Mouse (Mus musculus): ENCODE data around the gene Olfr373. TPM values are rescaled to one million over a fixed set of nuclear protein-coding genes. Genes with fewer than 3 reads are reported as not detected.
A peak's percentile ranks its signal among the peaks of the same experiment; 100 is the strongest.

Olfr373 gene
- total and polyA plus RNA-seq, 2 experiments from 2014 or later, result not detected

DNA sequence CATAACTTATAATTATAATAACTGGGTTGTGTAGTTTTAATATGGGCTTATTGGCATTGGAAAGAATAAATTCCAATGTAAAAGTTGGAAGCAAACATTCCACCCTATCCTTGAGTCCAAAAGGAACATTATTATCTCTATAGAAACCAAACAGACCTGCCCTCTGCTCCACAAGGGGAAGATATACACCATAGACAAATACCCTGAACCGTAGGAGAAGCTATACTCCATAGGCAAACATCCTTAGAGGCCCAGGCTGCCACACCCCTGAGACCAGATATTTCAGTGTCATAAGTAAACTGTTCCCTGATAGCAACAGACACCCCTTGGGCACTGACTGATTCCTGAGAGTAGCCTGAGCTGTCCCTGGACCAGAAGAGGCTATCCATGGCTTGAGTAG is 44.9 kb downstream of the Olfr373 start:
- no peak for DNase-seq
- ATAC-seq, result no peak
- Histone ChIP-seq H3K4me1 (ENCODE audit: insufficient read depth) (no peaks in the 10 kb centered on the region), H3K9me3 (ENCODE audit: low read length) (no peaks in the 10 kb centered on the region), H3K4me3 (ENCODE audit: low read depth, low read length) (no peak overlapping the region), H3K9ac (no peak overlapping the region), H3K27me3 (ENCODE audit: insufficient read depth, low read length) (no peaks in the 10 kb centered on the region), H3K27ac (ENCODE audit: low read depth, low read length) (no peak overlapping the region), H3K4me2 (ENCODE audit: low read depth) (no peak overlapping the region), H3K36me3 (ENCODE audit: insufficient read depth) (no peaks in the 10 kb centered on the region)
- WGBS, result 84% methylated on average over 1 of the region's 1 CpGs
- no peak for TF ChIP-seq CTCF (IDR thresholded peaks at IDR 0.05; ENCODE audit: low read depth)

DNA sequence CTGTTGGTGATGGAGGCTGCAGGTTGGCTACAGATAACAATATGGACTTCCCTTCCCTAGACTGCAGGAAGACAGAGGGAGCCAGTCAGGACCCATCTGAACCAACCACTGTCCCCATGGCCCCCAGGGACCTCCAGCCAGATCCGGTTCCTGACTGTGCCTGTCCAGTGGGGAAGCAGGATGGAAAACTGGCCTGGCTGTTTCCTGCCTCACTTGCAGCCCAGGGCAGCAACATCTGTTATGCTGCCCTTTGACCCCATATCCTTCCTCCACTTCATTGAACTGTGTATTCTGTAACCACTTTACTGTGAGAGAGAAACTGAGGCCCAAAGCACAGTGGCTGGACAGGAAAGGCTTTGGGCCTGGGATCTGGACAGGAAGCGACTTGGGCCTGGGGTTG is 48.3 kb downstream of the Olfr373 start:
- Histone ChIP-seq H3K9me3 (ENCODE audit: low read length) (no peaks in the 10 kb centered on the region), H3K27me3 (ENCODE audit: insufficient read depth, low read length) (no peaks in the 10 kb centered on the region), H3K9ac (no peak overlapping the region), H3K4me1 (ENCODE audit: insufficient read depth) (no peaks in the 10 kb centered on the region), H3K27ac (ENCODE audit: low read depth, low read length) (no peak overlapping the region), H3K4me3 (ENCODE audit: low read depth, low read length) (no peak overlapping the region), H3K36me3 (ENCODE audit: insufficient read depth) (no peaks in the 10 kb centered on the region), H3K4me2 (ENCODE audit: low read depth) (no peak overlapping the region)
- TF ChIP-seq CTCF (IDR thresholded peaks at IDR 0.05; ENCODE audit: low read depth), result no peak
- WGBS, result 84% methylated on average over 2 of the region's 2 CpGs
- ATAC-seq (no peak), DNase-seq (no peak)

DNA sequence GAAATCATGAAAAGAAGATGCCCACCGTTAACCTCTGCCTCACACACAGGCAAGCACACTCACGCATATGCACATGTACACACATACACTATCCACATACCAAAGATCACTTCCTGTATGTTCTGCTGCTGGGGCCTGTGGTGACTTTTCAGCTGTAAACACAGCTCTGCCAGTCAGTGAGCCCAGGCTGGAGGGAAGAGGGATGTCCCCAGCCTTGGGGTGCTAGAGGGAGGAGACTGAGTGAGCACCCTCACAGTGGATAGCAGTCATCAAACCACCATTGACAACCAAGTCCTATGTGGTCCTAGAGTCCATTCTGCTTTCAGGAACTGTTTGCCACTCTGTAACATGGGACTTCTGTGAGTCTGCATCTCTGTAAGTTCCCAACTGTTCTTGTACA is 48.9 kb downstream of the Olfr373 start:
- ATAC-seq (no peak), DNase-seq (no peak)
- no peaks in the 10 kb centered on the region for H3K36me3 ChIP-seq (ENCODE audit: insufficient read depth)
- no peak overlapping the region for H3K4me2 ChIP-seq (ENCODE audit: low read depth)
- no peaks in the 10 kb centered on the region for H3K9me3 ChIP-seq (ENCODE audit: low read length)
- H3K27ac ChIP-seq (ENCODE audit: low read depth, low read length), result no peak overlapping the region
- no peaks in the 10 kb centered on the region for H3K27me3 ChIP-seq (ENCODE audit: insufficient read depth, low read length)
- 88% methylated on average over 2 of the region's 2 CpGs for WGBS
- H3K9ac ChIP-seq, result no peak overlapping the region
- H3K4me1 ChIP-seq (ENCODE audit: insufficient read depth), result 0 out of 2 replicates have a peak, but pooled peaks cover 1% of the 10 kb centered on the region
- no peak overlapping the region for H3K4me3 ChIP-seq (ENCODE audit: low read depth, low read length)
- no peak for TF ChIP-seq CTCF (IDR thresholded peaks at IDR 0.05; ENCODE audit: low read depth)

DNA sequence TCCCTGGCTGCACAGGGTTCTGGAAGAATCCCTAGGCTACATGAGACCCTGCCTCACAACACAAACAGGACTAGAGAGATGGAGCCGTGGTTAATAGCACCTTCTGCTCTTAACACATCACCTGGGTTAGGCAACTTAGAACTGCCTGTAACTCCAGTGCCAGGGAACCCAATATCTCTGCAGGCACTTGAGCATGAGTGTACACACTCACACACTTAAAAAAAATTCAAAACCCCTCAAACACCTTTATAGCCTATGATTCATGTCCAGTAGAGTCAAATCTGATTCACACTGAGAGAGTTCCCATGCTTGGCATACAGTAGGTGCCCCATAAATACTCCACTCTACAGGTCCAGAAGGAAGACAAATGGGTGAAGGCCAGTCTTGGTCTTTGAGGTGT is 49.4 kb downstream of the Olfr373 start:
- H3K27me3 ChIP-seq (ENCODE audit: insufficient read depth, low read length), result no peaks in the 10 kb centered on the region
- no peak overlapping the region for H3K4me3 ChIP-seq (ENCODE audit: low read depth, low read length)
- ATAC-seq (no peak), DNase-seq (no peak)
- no peak overlapping the region for H3K27ac ChIP-seq (ENCODE audit: low read depth, low read length)
- no peak overlapping the region for H3K4me2 ChIP-seq (ENCODE audit: low read depth)
- H3K9me3 ChIP-seq (ENCODE audit: low read length), result no peaks in the 10 kb centered on the region
- TF ChIP-seq CTCF (IDR thresholded peaks at IDR 0.05; ENCODE audit: low read depth), result no peak
- no peaks in the 10 kb centered on the region for H3K36me3 ChIP-seq (ENCODE audit: insufficient read depth)
- WGBS, result 83% methylated on average over 1 of the region's 1 CpGs
- 0 out of 2 replicates have a peak, but pooled peaks cover 5% of the 10 kb centered on the region for H3K4me1 ChIP-seq (ENCODE audit: insufficient read depth)
- H3K9ac ChIP-seq, result no peak overlapping the region

DNA sequence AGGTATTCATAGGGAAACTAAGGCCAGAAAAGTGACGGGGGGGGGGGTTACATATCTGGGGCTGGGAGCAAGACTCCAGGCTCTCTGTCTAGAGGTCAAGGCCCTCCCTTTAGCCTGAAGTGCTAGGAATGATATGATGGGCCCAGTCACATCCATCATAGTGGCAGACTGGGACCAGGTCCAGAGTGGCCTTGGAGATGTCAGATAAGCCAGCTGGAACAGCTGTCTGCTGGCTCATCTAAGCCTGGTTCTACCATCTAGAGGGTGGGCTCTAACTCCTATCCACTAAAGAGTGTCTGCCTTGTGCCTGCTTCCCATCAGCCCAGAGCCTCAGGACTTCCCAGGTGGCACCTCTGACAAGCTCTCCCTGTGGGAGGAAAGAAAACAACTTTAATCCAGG is 49.9 kb downstream of the Olfr373 start:
- TF ChIP-seq CTCF (IDR thresholded peaks at IDR 0.05; ENCODE audit: low read depth), result no peak
- no peak for DNase-seq

DNA sequence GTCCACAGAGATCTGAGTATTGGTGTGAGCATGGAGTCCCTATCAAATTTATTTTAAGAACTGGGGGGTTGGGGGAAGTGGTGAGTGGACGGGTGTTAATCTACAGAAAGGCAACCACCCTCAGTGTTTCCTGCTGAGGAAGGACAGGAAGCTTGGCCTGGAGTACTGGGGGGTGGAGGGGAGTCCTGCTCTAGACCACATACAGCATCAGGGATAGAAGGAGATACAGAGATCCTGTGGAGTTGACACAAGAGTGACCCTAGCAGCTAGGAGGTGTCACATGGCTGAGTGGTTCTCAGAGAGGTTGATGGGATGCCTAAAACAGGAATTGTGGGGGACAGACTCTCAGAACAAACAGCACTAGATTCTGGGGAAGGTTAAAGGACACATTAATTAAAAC is 50.5 kb downstream of the Olfr373 start:
- no peak for DNase-seq
- Histone ChIP-seq H3K27ac (ENCODE audit: low read depth, low read length) (no peak overlapping the region), H3K4me1 (ENCODE audit: insufficient read depth) (0 out of 2 replicates have a peak, but pooled peaks cover 5% of the 10 kb centered on the region), H3K36me3 (ENCODE audit: insufficient read depth) (peaks cover 1% of the 10 kb centered on the region; the same call in 1 of the 2 replicates), H3K4me2 (ENCODE audit: low read depth) (no peak overlapping the region), H3K9ac (no peak overlapping the region), H3K27me3 (ENCODE audit: insufficient read depth, low read length) (no peaks in the 10 kb centered on the region), H3K9me3 (ENCODE audit: low read length) (no peaks in the 10 kb centered on the region), H3K4me3 (ENCODE audit: low read depth, low read length) (no peak overlapping the region)
- TF ChIP-seq CTCF (IDR thresholded peaks at IDR 0.05; ENCODE audit: low read depth), result no peak
- 69% methylated on average over 1 of the region's 1 CpGs for WGBS
- no peak for ATAC-seq

More for the DNA sequence above, 49.9 kb downstream of the Olfr373 start:
- Histone ChIP-seq H3K4me2 (ENCODE audit: low read depth) (no peak overlapping the region), H3K27me3 (ENCODE audit: insufficient read depth, low read length) (no peaks in the 10 kb centered on the region), H3K27ac (ENCODE audit: low read depth, low read length) (no peak overlapping the region), H3K36me3 (ENCODE audit: insufficient read depth) (no peaks in the 10 kb centered on the region), H3K9me3 (ENCODE audit: low read length) (no peaks in the 10 kb centered on the region), H3K4me1 (ENCODE audit: insufficient read depth) (0 out of 2 replicates have a peak, but pooled peaks cover 5% of the 10 kb centered on the region), H3K4me3 (ENCODE audit: low read depth, low read length) (no peak overlapping the region), H3K9ac (no peak overlapping the region)
- WGBS, result 75% methylated on average over 1 of the region's 1 CpGs
- no peak for ATAC-seq

DNA sequence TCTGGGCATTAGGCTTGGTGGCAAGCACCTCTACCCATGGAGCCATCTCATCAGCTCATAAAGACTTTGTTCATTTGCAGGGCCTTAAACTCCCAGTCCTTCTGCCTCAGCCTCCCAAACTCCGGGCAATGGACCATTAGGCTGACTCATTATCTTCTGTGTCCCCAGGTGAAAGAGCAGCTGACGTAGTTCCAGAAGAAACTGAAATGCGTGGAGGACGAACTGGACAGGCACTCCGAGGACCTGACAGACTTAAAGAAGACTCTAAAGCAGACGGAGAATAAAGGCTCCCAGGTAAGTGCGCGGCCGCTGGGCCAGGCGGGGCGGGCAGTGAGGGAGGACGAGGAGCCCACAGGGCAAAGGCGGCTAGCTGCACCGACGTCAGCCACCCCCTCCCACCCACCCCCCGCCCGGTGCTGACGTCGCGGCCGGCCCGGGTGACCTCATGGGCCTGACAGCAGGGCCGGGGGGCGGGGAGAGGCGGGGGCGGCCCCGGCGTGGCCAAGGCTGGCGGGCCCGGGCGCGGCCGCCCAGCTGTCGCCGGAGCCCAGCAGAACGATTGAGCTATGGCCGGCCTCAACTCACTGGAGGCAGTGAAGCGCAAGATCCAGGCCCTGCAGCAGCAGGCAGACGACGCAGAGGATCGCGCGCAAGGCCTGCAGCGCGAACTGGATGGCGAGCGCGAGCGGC is 51.9 kb downstream of the Olfr373 start, which contains the start of gene Tpm4:
Gene Tpm4, plus strand, starts transcription at position 220 of the 690 bp plus-strand sequence.
- H3K27ac ChIP-seq (ENCODE audit: low read depth, low read length), result peak within 1 kb of the TSS; percentile 79
- H3K36me3 ChIP-seq (ENCODE audit: insufficient read depth), result peaks cover 12% of the 10 kb centered on the region
- peak within 1 kb of the TSS; percentile 73 for H3K4me3 ChIP-seq (ENCODE audit: low read depth, low read length)
- 0 out of 2 replicates have a peak, but pooled peaks cover 5% of the 10 kb centered on the region for H3K4me1 ChIP-seq (ENCODE audit: insufficient read depth)
- WGBS, result 5% methylated on average over 41 of the region's 49 CpGs
- H3K9me3 ChIP-seq (ENCODE audit: low read length), result no peaks in the 10 kb centered on the region
- peak within 1 kb of the TSS; percentile 70 for H3K4me2 ChIP-seq (ENCODE audit: low read depth)
- peak; percentile 72 for DNase-seq
- ATAC-seq, result peak; percentile 78
- no peaks in the 10 kb centered on the region for H3K27me3 ChIP-seq (ENCODE audit: insufficient read depth, low read length)
- peak within 1 kb of the TSS; percentile 94 for H3K9ac ChIP-seq
- TF ChIP-seq CTCF (IDR thresholded peaks at IDR 0.05; ENCODE audit: low read depth), result no peak
